Mouse (Mus musculus): ENCODE data around the gene Gbp2b. TPM values are rescaled to one million over a fixed set of nuclear protein-coding genes. Genes with fewer than 3 reads are reported as not detected.
"Not testable (repeated sequence)": the region's sequence is repeated elsewhere in the genome, so short reads cannot be mapped to it uniquely, and the experiment has no call there.

The Gbp2b gene
- polyA plus RNA-seq, 1 experiment from 2014 or later, result 4.1 TPM

- POLR2A ChIA-PET, result interaction anchor here (0.6 to 2.4 kb wide), 3 partner anchors 10 to 572 kb away, joined by 3 to 11 read pairs (median 3); no protein-coding TSS in a partner anchor
- DNase-seq (ENCODE audit: low read depth, low spot score), result peak; percentile 71
- peak; percentile 59 for ATAC-seq
- TF ChIP-seq CTCF (IDR thresholded peaks at IDR 0.05), result no peak
- in situ Hi-C loops (cut with MboI; ENCODE audit: low pct_unique_long_range_greater_than_20kb), result loop anchor here (5.0 kb wide), 1 partner anchor 128 kb away; the partner anchor contains the start of gene Gbp5
- no peaks in the 10 kb centered on the region for H3K27me3 ChIP-seq
- CTCF ChIA-PET, result interaction anchor here (0.6 to 11.6 kb wide), 27 partner anchors 8 to 271 kb away, joined by 3 to 155 read pairs (median 4); partner anchors contain the start of genes Gbp3, Gbp5 and Gbp7
Measured at GRCm38 (mm10) chr3:142620111-142620955, 25.7 kb downstream of the Gbp2b start, which contains the start of gene Gbp2. Gbp2 (plus strand) TSS chr3:142620602.

GRCm38 (mm10) chr3:142620956-142621562 is 26.4 kb downstream of the Gbp2b start:
- ATAC-seq (peak; percentile 81), DNase-seq (ENCODE audit: low read depth, low spot score) (peak; percentile 37)
- TF ChIP-seq CTCF (IDR thresholded peaks at IDR 0.05), result peak; percentile 92
- CTCF ChIA-PET, result interaction anchor here (0.8 to 11.6 kb wide), 20 partner anchors 9 to 145 kb away, joined by 3 to 155 read pairs (median 4); partner anchors contain the start of genes Gbp3, Gbp5 and Gbp7
- no peaks in the 10 kb centered on the region for H3K27me3 ChIP-seq
- in situ Hi-C loops (cut with MboI; ENCODE audit: low pct_unique_long_range_greater_than_20kb), result loop anchor here (5.0 kb wide), 1 partner anchor 129 kb away; the partner anchor contains the start of gene Gbp5
- POLR2A ChIA-PET, result interaction anchor here (0.6 to 2.4 kb wide), 3 partner anchors 10 to 571 kb away, joined by 3 to 11 read pairs (median 3); no protein-coding TSS in a partner anchor

- in situ Hi-C loops (cut with MboI; ENCODE audit: low pct_unique_long_range_greater_than_20kb), result no loop called here
- no peak for ATAC-seq
- TF ChIP-seq CTCF (IDR thresholded peaks at IDR 0.05), result no peak
- H3K27me3 ChIP-seq, result no peaks in the 10 kb centered on the region
- POLR2A ChIA-PET, result no interaction called here
- CTCF ChIA-PET, result interaction anchor here (0.9 to 4.2 kb wide), 6 partner anchors 9 to 128 kb away, joined by 3 to 31 read pairs (median 4); partner anchors contain the start of gene Gbp2
- DNase-seq (ENCODE audit: low read depth, low spot score), result no peak
Measured at GRCm38 (mm10) chr3:142630385-142630784, 35.7 kb downstream of the Gbp2b start.

GRCm38 (mm10) chr3:142640201-142640600 is 45.6 kb downstream of the Gbp2b start:
- ChIA-PET POLR2A (no interaction called here), CTCF (interaction anchor here (0.7 to 2.7 kb wide), 11 partner anchors 8 to 165 kb away, joined by 3 to 14 read pairs (median 4); no protein-coding TSS in a partner anchor)
- DNase-seq (ENCODE audit: low read depth, low spot score), result no peak
- ATAC-seq, result peak; percentile 34
- TF ChIP-seq CTCF (IDR thresholded peaks at IDR 0.05), result peak; percentile 82
- in situ Hi-C loops (cut with MboI; ENCODE audit: low pct_unique_long_range_greater_than_20kb), result loop anchor here (5.0 kb wide), 1 partner anchor 62 kb away; the partner anchor contains the start of gene Kyat3
- H3K27me3 ChIP-seq, result peaks cover 20% of the 10 kb centered on the region

- DNase-seq (ENCODE audit: low read depth, low spot score); ATAC-seq; in situ Hi-C loops (cut with MboI; ENCODE audit: low pct_unique_long_range_greater_than_20kb): not testable (repeated sequence)
- ChIA-PET POLR2A (interaction anchor here (0.7 kb wide), 1 partner anchor 22 kb away, joined by 4 read pairs; no protein-coding TSS in a partner anchor), CTCF (interaction anchor here (0.7 to 3.7 kb wide), 13 partner anchors 10 to 151 kb away, joined by 3 to 21 read pairs (median 5); partner anchors contain the start of gene Gbp2)
- H3K27me3 ChIP-seq, result peaks cover 23% of the 10 kb centered on the region
- peak; percentile 76 for TF ChIP-seq CTCF (IDR thresholded peaks at IDR 0.05)
Measured at GRCm38 (mm10) chr3:142645949-142646348, 51.3 kb downstream of the Gbp2b start.

GRCm38 (mm10) chr3:142647836-142648235 is 53.2 kb downstream of the Gbp2b start:
- DNase-seq (ENCODE audit: low read depth, low spot score); ATAC-seq; in situ Hi-C loops (cut with MboI; ENCODE audit: low pct_unique_long_range_greater_than_20kb): not testable (repeated sequence)
- ChIA-PET CTCF (interaction anchor here (0.9 to 3.7 kb wide), 8 partner anchors 9 to 143 kb away, joined by 3 to 21 read pairs (median 5); partner anchors contain the start of gene Gbp2), POLR2A (interaction anchor here (0.6 kb wide), 1 partner anchor 80 kb away, joined by 3 read pairs; no protein-coding TSS in a partner anchor)
- peaks cover 14% of the 10 kb centered on the region for H3K27me3 ChIP-seq

GRCm38 (mm10) chr3:142650205-142650604 is 55.6 kb downstream of the Gbp2b start:
- no peak for DNase-seq (ENCODE audit: low read depth, low spot score)
- ChIA-PET POLR2A (no interaction called here), CTCF (interaction anchor here (1.4 kb wide), 1 partner anchor 19 kb away, joined by 3 read pairs; no protein-coding TSS in a partner anchor)
- peaks cover 3% of the 10 kb centered on the region for H3K27me3 ChIP-seq
- in situ Hi-C loops (cut with MboI; ENCODE audit: low pct_unique_long_range_greater_than_20kb), result no loop called here
- no peak for TF ChIP-seq CTCF (IDR thresholded peaks at IDR 0.05)
- no peak for ATAC-seq

GRCm38 (mm10) chr3:142664723-142665122 is 70.1 kb downstream of the Gbp2b start:
- ATAC-seq (no peak), DNase-seq (ENCODE audit: low read depth, low spot score) (no peak)
- TF ChIP-seq CTCF (IDR thresholded peaks at IDR 0.05), result no peak
- ChIA-PET CTCF (no interaction called here), POLR2A (no interaction called here)
- H3K27me3 ChIP-seq, result peaks cover 3% of the 10 kb centered on the region
- in situ Hi-C loops (cut with MboI; ENCODE audit: low pct_unique_long_range_greater_than_20kb), result no loop called here

Other genes with a start within 250 kb of the Gbp2b start
- gene Pdlim5, start 199.2 kb upstream of the Gbp2b start, polyA plus RNA-seq (2021), result 145 TPM
- gene Gbp5, start 100.9 kb upstream of the Gbp2b start, polyA plus RNA-seq (2021), result 0.13 TPM
- gene Gbp7, start 64.5 kb upstream of the Gbp2b start, polyA plus RNA-seq (2021), result 2.3 TPM
- 2.1 TPM for gene Gbp3, start 34.8 kb upstream of the Gbp2b start, polyA plus RNA-seq (2021)
- gene Gbp2, start 25.8 kb downstream of the Gbp2b start, polyA plus RNA-seq (2021), result 16.2 TPM
- gene Kyat3, start 106.2 kb downstream of the Gbp2b start, polyA plus RNA-seq (2021), result 14.7 TPM
- gene Gtf2b, start 170.2 kb downstream of the Gbp2b start, polyA plus RNA-seq (2021), result 93.7 TPM

Data from Patski (cell line).